Mouse (Mus musculus) small intestine, adult 2 months (tissue): Measurements from ENCODE around the gene Psen1.

Experiments used
- CTCF ChIP-seq: fragments of 200-500 bp; IDR thresholded peaks from 2 replicates; pipeline ENCODE4 v1.5.1; 2012; ENCODE audit warnings: low read depth, mild to moderate bottlenecking, control low read depth, inconsistent platforms, low read length, moderate library complexity, mixed read lengths; ENCODE audit not compliant: insufficient replicate concordance, insufficient read length; ENCODE audit errors: extremely low read depth
- POLR2A ChIP-seq: fragments of 200-500 bp; IDR thresholded peaks from 2 replicates; pipeline ENCODE4 v1.6.1; 2012; ENCODE audit warnings: low read depth, mild to moderate bottlenecking, control low read depth, inconsistent platforms, low read length, moderate library complexity

GRCm38 (mm10) chr12:83782669-83783068 is 94.7 kb downstream of the Psen1 start:
- TF ChIP-seq CTCF (no peak), POLR2A (no peak)
